Mouse (Mus musculus): ENCODE data around the gene Ccnd2.

GRCm38 (mm10) chr6:127170734-127171133 is 18.7 kb upstream of the Ccnd2 start:
- TF ChIP-seq MAFK (IDR thresholded peaks at IDR 0.05; ENCODE audit: insufficient read depth, low read depth, low read length) (no peak), ZNF384 (IDR thresholded peaks at IDR 0.05; ENCODE audit: low read depth, low read length) (no peak), HCFC1 (IDR thresholded peaks at IDR 0.05; ENCODE audit: borderline replicate concordance, insufficient read depth, low read length) (no peak), CHD2 (IDR thresholded peaks at IDR 0.05; ENCODE audit: low read depth, low read length) (no peak)
